Mouse (Mus musculus) spleen, embryonic (tissue): ENCODE results near the gene Olfr1045.
"Not testable (repeated sequence)": the region's sequence is repeated elsewhere in the genome, so short reads cannot be mapped to it uniquely, and the experiment has no call there.

Experiments
- CTCF ChIA-PET: fragments of 350-600 bp; sonication (Branson Sonifier 250); formaldehyde crosslinking; loops from one replicate; lab custom pipeline; 2022; lab: Charles Lee

The Olfr1045 gene

GRCm38 (mm10) chr2:86202909-86203308 lies at the start of gene Olfr1045:
Gene Olfr1045 (minus strand): TSS chr2:86203009.
- CTCF ChIA-PET: no interaction called here

- CTCF ChIA-PET: no interaction called here
Measured at GRCm38 (mm10) chr2:86240189-86240588, 37.4 kb upstream of the Olfr1045 start, which contains the start of gene Olfr1048. Gene Olfr1048 (minus strand): TSS chr2:86240289.

GRCm38 (mm10) chr2:86231301-86231700 lies 28.5 kb upstream of the Olfr1045 start, which contains the start of gene Olfr1047:
Gene Olfr1047 (minus strand): TSS chr2:86231401.
- CTCF ChIA-PET: no interaction called here

- CTCF ChIA-PET: no interaction called here
Measured at GRCm38 (mm10) chr2:86219214-86219613, 16.4 kb upstream of the Olfr1045 start, which contains the start of gene Olfr1046. Gene Olfr1046 (minus strand): TSS chr2:86219314.

GRCm38 (mm10) chr2:86195863-86196262 lies 6.9 kb downstream of the Olfr1045 start:
- CTCF ChIA-PET: no interaction called here

GRCm38 (mm10) chr2:86185583-86185982 lies 17.2 kb downstream of the Olfr1045 start, which contains the start of gene Olfr52:
Gene Olfr52 (minus strand): TSS chr2:86185683.
- CTCF ChIA-PET: no interaction called here

- CTCF ChIA-PET: no interaction called here
Measured at GRCm38 (mm10) chr2:86179950-86180349, 22.9 kb downstream of the Olfr1045 start.

- CTCF ChIA-PET: no interaction called here
Measured at GRCm38 (mm10) chr2:86177720-86178119, 25.1 kb downstream of the Olfr1045 start, which contains the start of gene Olfr1044. Gene Olfr1044 (minus strand): TSS chr2:86177820.

- CTCF ChIA-PET: not testable (repeated sequence)
Measured at GRCm38 (mm10) chr2:86175422-86175821, 27.4 kb downstream of the Olfr1045 start.

- CTCF ChIA-PET: no interaction called here
Measured at GRCm38 (mm10) chr2:86167422-86167821, 35.4 kb downstream of the Olfr1045 start, which contains the start of gene Olfr1043. Gene Olfr1043 (minus strand): TSS chr2:86167522.

- CTCF ChIA-PET: no interaction called here
Measured at GRCm38 (mm10) chr2:86161738-86162137, 41.1 kb downstream of the Olfr1045 start, which contains the start of gene Olfr1042. Gene Olfr1042 (minus strand): TSS chr2:86161838.

GRCm38 (mm10) chr2:86146632-86147031 lies 56.2 kb downstream of the Olfr1045 start, which contains the start of gene Olfr1040:
Gene Olfr1040 (minus strand): TSS chr2:86146732.
- CTCF ChIA-PET: no interaction called here
